Mouse (Mus musculus) kidney, postnatal 0 days (tissue): ENCODE measurements around the gene Il5. TPM values are rescaled to one million over a fixed set of nuclear protein-coding genes. Genes with fewer than 3 reads are reported as not detected.

Source experiments
- ATAC-seq: fragments of 200-750 bp; cut with Nextera tagmentation; replicated peaks from 2 replicates; pipeline ENCODE4 v1.8.0; 2017; ENCODE audit warnings: low read depth, moderate number of reproducible peaks, moderate TSS enrichment, moderate library complexity; ENCODE audit not compliant: low FRiP score
- DNase-seq: peaks from one replicate; pipeline ENCODE4 v3.0.0-alpha.2; 2016; ENCODE audit warnings: low spot score
- H3K27ac ChIP-seq: fragments of 300-500 bp; sonication (generic); 2 replicates; pipeline ENCODE4 v1.5.1; 2014; ENCODE audit warnings: mild to moderate bottlenecking
- H3K27me3 ChIP-seq: fragments of 300-500 bp; sonication (generic); 2 replicates; pipeline ENCODE4 v1.6.1; 2014; ENCODE audit warnings: low read length, mixed read lengths; ENCODE audit not compliant: insufficient read depth
- H3K36me3 ChIP-seq: fragments of 300-500 bp; sonication (generic); 2 replicates; pipeline ENCODE4 v1.6.1; 2014; ENCODE audit warnings: low read length, mixed read lengths; ENCODE audit not compliant: insufficient read depth
- H3K4me1 ChIP-seq: fragments of 300-500 bp; sonication (generic); replicated peaks from 2 replicates; pipeline ENCODE4 v1.6.1; 2014; ENCODE audit warnings: antibody characterized with exemption, low read length, mixed read lengths; ENCODE audit not compliant: insufficient read depth
- H3K4me2 ChIP-seq: fragments of 300-500 bp; sonication (generic); 2 replicates; pipeline ENCODE4 v1.6.1; 2014; ENCODE audit warnings: mild to moderate bottlenecking, low read length, moderate library complexity, mixed read lengths
- H3K4me3 ChIP-seq: fragments of 300-500 bp; sonication (generic); replicated peaks from 2 replicates; pipeline ENCODE4 v1.5.1; 2014; ENCODE audit warnings: low read depth, low read length
- H3K9ac ChIP-seq: fragments of 300-500 bp; sonication (generic); 2 replicates; pipeline ENCODE4 v1.6.1; 2014; ENCODE audit warnings: low read depth, low read length
- H3K9me3 ChIP-seq: fragments of 300-500 bp; sonication (generic); replicated peaks from 2 replicates; pipeline ENCODE4 v1.6.1; 2016; ENCODE audit warnings: low read length, inconsistent platforms, mixed read lengths
- CTCF ChIP-seq: IDR thresholded peaks from 2 replicates; pipeline ENCODE4 v1.5.1; 2016; ENCODE audit warnings: antibody characterized with exemption, low read depth, mild to moderate bottlenecking, moderate library complexity
- WGBS: fragments of 180-500 bp; shearing (Covaris S2); extraction: QIAGEN DNeasy Blood & Tissue Kit; methylation state at CpG from one replicate; pipeline ENCODE4 v1.1.7; 2014; 5-methylcytosine and 5-hydroxymethylcytosine counted together
- polyA plus RNA-seq: library from polyadenylated mRNA; unstranded; fragments of >200 nt; fragmentation: Nextera tagmentation; extraction: Ambion mirVana; gene quantifications from 2 replicates; pipeline ENCODE4 v1.2.1, GENCODE M21; 2015

Gene Il5
- polyA plus RNA-seq, result not detected in 2 replicates

- no peak within 1 kb of the TSS for H3K4me3 ChIP-seq
- no peak within 1 kb of the TSS for H3K9ac ChIP-seq
- DNase-seq, result no peak
- H3K9me3 ChIP-seq, result no peaks in the 10 kb centered on the region
- ATAC-seq, result no peak
- no peak within 1 kb of the TSS for H3K27ac ChIP-seq
- no peaks in the 10 kb centered on the region; the same call in 1 of the 2 replicates for H3K27me3 ChIP-seq
- no peak for TF ChIP-seq CTCF
- no peaks in the 10 kb centered on the region for H3K36me3 ChIP-seq
- 71% methylated on average over 6 of the region's 6 CpGs for WGBS
- no peaks in the 10 kb centered on the region for H3K4me1 ChIP-seq
- no peak within 1 kb of the TSS for H3K4me2 ChIP-seq
Measured at GRCm38 (mm10) chr11:53720715-53721114, at the start of gene Il5. Il5 (plus strand) TSS chr11:53720794.

GRCm38 (mm10) chr11:53671414-53671813 is 49.2 kb upstream of the Il5 start:
- ATAC-seq (no peak), DNase-seq (no peak)
- WGBS, result 97% methylated on average over 4 of the region's 4 CpGs
- H3K27me3 ChIP-seq, result no peaks in the 10 kb centered on the region
- H3K9me3 ChIP-seq, result no peaks in the 10 kb centered on the region
- H3K4me1 ChIP-seq, result no peaks in the 10 kb centered on the region
- H3K27ac ChIP-seq, result no peak overlapping the region
- H3K36me3 ChIP-seq, result peaks cover 29% of the 10 kb centered on the region; the same call in 1 of the 2 replicates
- TF ChIP-seq CTCF, result no peak
- no peak overlapping the region for H3K4me3 ChIP-seq
- no peak overlapping the region for H3K4me2 ChIP-seq
- H3K9ac ChIP-seq, result no peak overlapping the region

GRCm38 (mm10) chr11:53680141-53680540 is 40.5 kb upstream of the Il5 start:
- Histone ChIP-seq H3K27ac (no peak overlapping the region), H3K27me3 (no peaks in the 10 kb centered on the region), H3K36me3 (peaks cover 17% of the 10 kb centered on the region; the same call in 1 of the 2 replicates), H3K9ac (no peak overlapping the region), H3K9me3 (no peaks in the 10 kb centered on the region), H3K4me3 (no peak overlapping the region), H3K4me2 (no peak overlapping the region), H3K4me1 (no peaks in the 10 kb centered on the region)
- ATAC-seq (no peak), DNase-seq (no peak)
- TF ChIP-seq CTCF, result no peak
- WGBS, result 82% methylated on average over 4 of the region's 4 CpGs

GRCm38 (mm10) chr11:53681686-53682085 is 38.9 kb upstream of the Il5 start:
- DNase-seq, result no peak

GRCm38 (mm10) chr11:53682170-53682569 is 38.4 kb upstream of the Il5 start:
- H3K9me3 ChIP-seq, result no peaks in the 10 kb centered on the region
- H3K27me3 ChIP-seq, result no peaks in the 10 kb centered on the region
- TF ChIP-seq CTCF, result no peak
- DNase-seq (no peak), ATAC-seq (no peak)
- WGBS, result 71% methylated on average over 2 of the region's 2 CpGs
- no peak overlapping the region for H3K4me3 ChIP-seq
- peaks cover 17% of the 10 kb centered on the region; the same call in 1 of the 2 replicates for H3K36me3 ChIP-seq
- no peak overlapping the region for H3K9ac ChIP-seq
- no peaks in the 10 kb centered on the region for H3K4me1 ChIP-seq
- H3K4me2 ChIP-seq, result no peak overlapping the region
- no peak overlapping the region for H3K27ac ChIP-seq

More at GRCm38 (mm10) chr11:53681686-53682085, 38.9 kb upstream of the Il5 start:
- no peaks in the 10 kb centered on the region for H3K4me1 ChIP-seq
- WGBS, result 96% methylated on average over 2 of the region's 2 CpGs
- no peaks in the 10 kb centered on the region for H3K27me3 ChIP-seq
- peaks cover 17% of the 10 kb centered on the region; the same call in 1 of the 2 replicates for H3K36me3 ChIP-seq
- H3K4me3 ChIP-seq, result no peak overlapping the region
- 0 out of 2 replicates have a peak, but pooled peaks have one; percentile 16 for TF ChIP-seq CTCF
- no peak for ATAC-seq
- no peak overlapping the region for H3K9ac ChIP-seq
- H3K9me3 ChIP-seq, result no peaks in the 10 kb centered on the region
- no peak overlapping the region for H3K27ac ChIP-seq
- no peak overlapping the region for H3K4me2 ChIP-seq

- H3K4me2 ChIP-seq, result no peak overlapping the region
- H3K27ac ChIP-seq, result no peak overlapping the region
- no peak overlapping the region for H3K4me3 ChIP-seq
- no peak overlapping the region for H3K9ac ChIP-seq
- peaks cover 17% of the 10 kb centered on the region; the same call in 1 of the 2 replicates for H3K36me3 ChIP-seq
- H3K27me3 ChIP-seq, result no peaks in the 10 kb centered on the region
- TF ChIP-seq CTCF, result no peak
- ATAC-seq (no peak), DNase-seq (no peak)
- no peaks in the 10 kb centered on the region for H3K9me3 ChIP-seq
- 94% methylated on average over 9 of the region's 9 CpGs for WGBS
- no peaks in the 10 kb centered on the region for H3K4me1 ChIP-seq
Measured at GRCm38 (mm10) chr11:53682994-53683530, 37.5 kb upstream of the Il5 start.

GRCm38 (mm10) chr11:53691979-53692378 is 28.6 kb upstream of the Il5 start:
- 0 out of 2 replicates have a peak, but pooled peaks cover 15% of the 10 kb centered on the region for H3K36me3 ChIP-seq
- no peaks in the 10 kb centered on the region for H3K9me3 ChIP-seq
- no peaks in the 10 kb centered on the region for H3K27me3 ChIP-seq
- no peak overlapping the region for H3K4me3 ChIP-seq
- no peak overlapping the region for H3K4me2 ChIP-seq
- no peak for TF ChIP-seq CTCF
- ATAC-seq (no peak), DNase-seq (peak; percentile 36)
- no peak overlapping the region for H3K9ac ChIP-seq
- no peak overlapping the region for H3K27ac ChIP-seq
- 42% methylated on average over 10 of the region's 10 CpGs for WGBS
- no peaks in the 10 kb centered on the region for H3K4me1 ChIP-seq
